Mouse (Mus musculus): ENCODE results near the gene Abhd14a. TPM values are rescaled to one million over a fixed set of nuclear protein-coding genes. Genes with fewer than 3 reads are reported as not detected.

Gene Abhd14a
- polyA plus RNA-seq, 1 experiment from 2014 or later = 21.7 TPM

GRCm38 (mm10) chr9:106461641-106462429, 14.4 kb upstream of the Abhd14a start:
- Histone ChIP-seq H3K4me1 (ENCODE audit: insufficient read depth, low read depth, low read length) (peaks cover 4% of the 10 kb centered on the region), H3K9me3 (ENCODE audit: low read length) (no peaks in the 10 kb centered on the region), H3K27ac (ENCODE audit: low read length) (no peak overlapping the region), H3K4me2 (replicated peaks; ENCODE audit: low read depth, low read length) (no peak overlapping the region), H3K9ac (replicated peaks; ENCODE audit: low read depth) (no peak overlapping the region), H3K27me3 (replicated peaks; ENCODE audit: insufficient read depth, low read length) (0 out of 2 replicates have a peak, but pooled peaks cover 5% of the 10 kb centered on the region), H3K36me3 (ENCODE audit: insufficient read depth, low read length) (peaks cover 9% of the 10 kb centered on the region), H3K4me3 (ENCODE audit: low read depth, low read length) (no peak overlapping the region)
- ATAC-seq (no peak), DNase-seq (ENCODE audit: low spot score) (no peak)
- 85% methylated on average over 16 of the region's 16 CpGs for WGBS
- no peak for TF ChIP-seq EP300 (IDR thresholded peaks at IDR 0.05)
- TF ChIP-seq CTCF (IDR thresholded peaks at IDR 0.05) = no peak

DNA sequence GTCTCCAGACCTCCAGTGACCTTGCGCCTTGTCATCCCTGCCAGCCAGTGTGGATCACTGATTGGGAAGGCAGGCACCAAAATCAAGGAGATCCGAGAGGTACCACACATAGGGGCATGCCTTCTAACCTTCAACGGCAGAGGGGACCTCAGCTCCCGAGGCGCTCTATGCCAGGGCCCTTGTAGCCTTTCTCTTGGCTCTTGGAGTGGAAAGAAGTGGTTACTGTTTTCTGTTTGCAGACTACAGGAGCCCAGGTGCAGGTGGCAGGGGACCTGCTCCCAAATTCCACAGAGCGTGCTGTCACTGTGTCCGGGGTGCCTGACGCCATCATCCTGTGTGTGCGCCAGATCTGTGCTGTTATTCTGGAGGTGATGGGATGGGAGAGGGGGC, 13.5 kb upstream of the Abhd14a start:
- H3K9ac ChIP-seq (replicated peaks; ENCODE audit: low read depth) = no peak overlapping the region
- H3K4me3 ChIP-seq (ENCODE audit: low read depth, low read length) = no peak overlapping the region
- H3K4me2 ChIP-seq (replicated peaks; ENCODE audit: low read depth, low read length) = no peak overlapping the region
- no peak overlapping the region for H3K27ac ChIP-seq (ENCODE audit: low read length)
- peaks cover 4% of the 10 kb centered on the region for H3K4me1 ChIP-seq (ENCODE audit: insufficient read depth, low read depth, low read length)
- no peak for TF ChIP-seq CTCF (IDR thresholded peaks at IDR 0.05)
- no peak for TF ChIP-seq EP300 (IDR thresholded peaks at IDR 0.05)
- WGBS = 83% methylated on average over 9 of the region's 9 CpGs
- DNase-seq (ENCODE audit: low spot score) (no peak), ATAC-seq (no peak)
- no peaks in the 10 kb centered on the region for H3K9me3 ChIP-seq (ENCODE audit: low read length)
- H3K36me3 ChIP-seq (ENCODE audit: insufficient read depth, low read length) = peaks cover 9% of the 10 kb centered on the region
- 0 out of 2 replicates have a peak, but pooled peaks cover 5% of the 10 kb centered on the region for H3K27me3 ChIP-seq (replicated peaks; ENCODE audit: insufficient read depth, low read length)

GRCm38 (mm10) chr9:106460401-106461025, 13.0 kb upstream of the Abhd14a start:
- ATAC-seq (no peak), DNase-seq (ENCODE audit: low spot score) (no peak)
- Histone ChIP-seq H3K4me3 (ENCODE audit: low read depth, low read length) (no peak overlapping the region), H3K27me3 (replicated peaks; ENCODE audit: insufficient read depth, low read length) (0 out of 2 replicates have a peak, but pooled peaks cover 5% of the 10 kb centered on the region), H3K27ac (ENCODE audit: low read length) (no peak overlapping the region), H3K9ac (replicated peaks; ENCODE audit: low read depth) (no peak overlapping the region), H3K36me3 (ENCODE audit: insufficient read depth, low read length) (peaks cover 9% of the 10 kb centered on the region), H3K4me2 (replicated peaks; ENCODE audit: low read depth, low read length) (no peak overlapping the region), H3K9me3 (ENCODE audit: low read length) (no peaks in the 10 kb centered on the region), H3K4me1 (ENCODE audit: insufficient read depth, low read depth, low read length) (peaks cover 4% of the 10 kb centered on the region)
- 76% methylated on average over 18 of the region's 18 CpGs for WGBS
- TF ChIP-seq EP300 (IDR thresholded peaks at IDR 0.05) (no peak), CTCF (IDR thresholded peaks at IDR 0.05) (no peak)

- peaks cover 6% of the 10 kb centered on the region for H3K4me1 ChIP-seq (ENCODE audit: insufficient read depth, low read depth, low read length)
- no peaks in the 10 kb centered on the region for H3K9me3 ChIP-seq (ENCODE audit: low read length)
- no peak overlapping the region for H3K4me3 ChIP-seq (ENCODE audit: low read depth, low read length)
- no peak overlapping the region for H3K9ac ChIP-seq (replicated peaks; ENCODE audit: low read depth)
- H3K4me2 ChIP-seq (replicated peaks; ENCODE audit: low read depth, low read length) = no peak overlapping the region
- H3K36me3 ChIP-seq (ENCODE audit: insufficient read depth, low read length) = peaks cover 9% of the 10 kb centered on the region
- no peak overlapping the region for H3K27ac ChIP-seq (ENCODE audit: low read length)
- H3K27me3 ChIP-seq (replicated peaks; ENCODE audit: insufficient read depth, low read length) = 0 out of 2 replicates have a peak, but pooled peaks cover 4% of the 10 kb centered on the region
- TF ChIP-seq EP300 (IDR thresholded peaks at IDR 0.05) (no peak), CTCF (IDR thresholded peaks at IDR 0.05) (no peak)
- WGBS = 70% methylated on average over 15 of the region's 15 CpGs
- DNase-seq (ENCODE audit: low spot score) = no peak
- no peak for ATAC-seq
Observed at GRCm38 (mm10) chr9:106459946-106460345, 12.5 kb upstream of the Abhd14a start.

DNA sequence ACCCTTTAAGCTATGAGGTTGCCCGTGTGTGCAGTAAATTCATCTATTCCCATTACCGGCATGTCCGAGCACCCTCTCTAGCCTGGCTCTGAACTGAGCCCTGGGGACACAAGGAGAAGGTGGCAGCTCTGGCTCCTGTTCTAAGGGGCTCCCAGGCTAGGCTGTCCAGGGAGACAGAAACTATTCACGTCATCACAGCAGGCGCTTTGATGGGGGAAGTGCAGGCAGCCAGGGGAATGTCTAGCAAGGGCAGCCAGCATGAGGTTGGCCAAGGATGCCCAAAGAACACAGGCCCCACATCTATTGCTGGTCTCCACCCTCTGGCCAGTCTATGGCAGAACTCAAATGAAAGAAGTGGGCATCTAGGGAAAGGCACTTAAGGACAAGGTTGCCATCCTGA, 10.4 kb upstream of the Abhd14a start:
- H3K4me3 ChIP-seq (ENCODE audit: low read depth, low read length) = no peak overlapping the region
- no peak overlapping the region for H3K27ac ChIP-seq (ENCODE audit: low read length)
- peaks cover 3% of the 10 kb centered on the region; the same call in 1 of the 2 replicates for H3K36me3 ChIP-seq (ENCODE audit: insufficient read depth, low read length)
- H3K9ac ChIP-seq (replicated peaks; ENCODE audit: low read depth) = no peak overlapping the region
- no peaks in the 10 kb centered on the region for H3K27me3 ChIP-seq (replicated peaks; ENCODE audit: insufficient read depth, low read length)
- no peaks in the 10 kb centered on the region for H3K9me3 ChIP-seq (ENCODE audit: low read length)
- 75% methylated on average over 5 of the region's 5 CpGs for WGBS
- no peak overlapping the region for H3K4me2 ChIP-seq (replicated peaks; ENCODE audit: low read depth, low read length)
- peaks cover 9% of the 10 kb centered on the region; the same call in 1 of the 2 replicates for H3K4me1 ChIP-seq (ENCODE audit: insufficient read depth, low read depth, low read length)
- no peak for ATAC-seq
- TF ChIP-seq EP300 (IDR thresholded peaks at IDR 0.05) (no peak), CTCF (IDR thresholded peaks at IDR 0.05) (no peak)
- DNase-seq (ENCODE audit: low spot score) = no peak

GRCm38 (mm10) chr9:106457163-106457559, 9.7 kb upstream of the Abhd14a start:
- 55% methylated on average over 9 of the region's 9 CpGs for WGBS

More at GRCm38 (mm10) chr9:106457163-106457559, 9.7 kb upstream of the Abhd14a start:
- Histone ChIP-seq H3K4me2 (replicated peaks; ENCODE audit: low read depth, low read length) (no peak overlapping the region), H3K4me3 (ENCODE audit: low read depth, low read length) (no peak overlapping the region), H3K27me3 (replicated peaks; ENCODE audit: insufficient read depth, low read length) (no peaks in the 10 kb centered on the region), H3K4me1 (ENCODE audit: insufficient read depth, low read depth, low read length) (peaks cover 9% of the 10 kb centered on the region; the same call in 1 of the 2 replicates), H3K36me3 (ENCODE audit: insufficient read depth, low read length) (peaks cover 3% of the 10 kb centered on the region; the same call in 1 of the 2 replicates), H3K27ac (ENCODE audit: low read length) (no peak overlapping the region), H3K9me3 (ENCODE audit: low read length) (no peaks in the 10 kb centered on the region), H3K9ac (replicated peaks; ENCODE audit: low read depth) (no peak overlapping the region)
- no peak for DNase-seq (ENCODE audit: low spot score)
- ATAC-seq = no peak
- no peak for TF ChIP-seq CTCF (IDR thresholded peaks at IDR 0.05)
- TF ChIP-seq EP300 (IDR thresholded peaks at IDR 0.05) = no peak

Measured in lung, postnatal 0 days (tissue).